Mouse (Mus musculus) olfactory bulb, adult 2 months (tissue): Measurements from ENCODE around the gene Magi3.

Experiments
- CTCF ChIP-seq: fragments of 200-500 bp; IDR thresholded peaks from 2 replicates; pipeline ENCODE4 v1.5.1; 2012; ENCODE audit warnings: low read depth, mild to moderate bottlenecking, low read length, moderate library complexity; ENCODE audit not compliant: insufficient read depth
- POLR2A ChIP-seq: fragments of 200-500 bp; IDR thresholded peaks from 2 replicates; pipeline ENCODE4 v1.6.1; 2012; ENCODE audit warnings: mild to moderate bottlenecking, low read depth, low read length, moderate library complexity; ENCODE audit not compliant: insufficient read depth

- TF ChIP-seq POLR2A, result no peak
- TF ChIP-seq CTCF, result no peak
Measured at GRCm38 (mm10) chr3:104235099-104235498, 14.9 kb upstream of the Magi3 start.
